Mouse (Mus musculus) E14TG2a.4 (cell line): Measurements from ENCODE around the gene Bicd1.
"Not testable (repeated sequence)": the region's sequence is repeated elsewhere in the genome, so short reads cannot be mapped to it uniquely, and the experiment has no call there.

Experiments used
- H3K27me3 ChIP-seq: 2 replicates; pipeline ENCODE4 v1.6.1; 2014; ENCODE audit warnings: low read length, control low read depth; ENCODE audit not compliant: insufficient read depth
- H3K36me3 ChIP-seq: 2 replicates; pipeline ENCODE4 v1.6.1; 2014; ENCODE audit warnings: low read length, control low read depth; ENCODE audit not compliant: insufficient read depth
- H3K4me1 ChIP-seq: replicated peaks from 2 replicates; pipeline ENCODE4 v1.6.1; 2014; ENCODE audit warnings: low read depth, low read length, control low read depth
- H3K4me3 ChIP-seq: replicated peaks from 2 replicates; pipeline ENCODE4 v1.5.1; 2014; ENCODE audit warnings: mild to moderate bottlenecking, low read length
- H3K9me3 ChIP-seq: 2 replicates; pipeline ENCODE4 v1.6.1; 2014; ENCODE audit warnings: low read length, control low read depth
- CTCF ChIP-seq: conservative IDR thresholded peaks from 2 replicates; pipeline ENCODE4 v1.5.1; 2014; ENCODE audit warnings: low read length
- NANOG ChIP-seq: IDR thresholded peaks from 2 replicates; pipeline ENCODE4 v1.6.1; 2014; ENCODE audit warnings: borderline replicate concordance, low read length, mixed read lengths
- POU5F1 ChIP-seq: IDR thresholded peaks from 2 replicates; pipeline ENCODE4 v1.6.1; 2014; ENCODE audit warnings: low read length, borderline replicate concordance

The Bicd1 gene

GRCm38 (mm10) chr6:149409845-149410244 is 1.2 kb downstream of the Bicd1 start:
- no peaks in the 10 kb centered on the region for H3K9me3 ChIP-seq
- peaks cover 16% of the 10 kb centered on the region for H3K4me1 ChIP-seq

DNA sequence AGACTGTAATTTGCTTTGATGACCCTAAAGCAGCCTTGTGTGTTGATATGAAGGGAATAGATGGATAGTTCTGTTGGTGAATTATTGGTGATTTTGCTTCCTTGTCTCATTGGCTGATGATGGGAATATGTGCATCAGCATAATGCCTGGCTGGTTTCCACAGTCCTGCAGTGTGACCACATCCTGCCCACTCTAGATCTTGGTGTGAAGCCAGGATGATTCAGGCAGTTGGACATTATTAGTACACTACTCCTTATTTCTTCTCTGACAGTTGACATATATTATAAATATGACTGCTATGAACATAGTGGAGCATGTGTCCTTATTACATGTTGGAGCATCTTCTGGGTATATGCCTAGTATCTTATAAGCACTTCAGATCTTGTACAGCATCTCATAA is 4.6 kb downstream of the Bicd1 start:
- H3K27me3 ChIP-seq = peaks cover 4% of the 10 kb centered on the region
- H3K4me3 ChIP-seq = no peak overlapping the region
- H3K36me3 ChIP-seq = no peaks in the 10 kb centered on the region
- H3K4me1 ChIP-seq = peaks cover 15% of the 10 kb centered on the region
- TF ChIP-seq POU5F1 = no peak
- TF ChIP-seq NANOG = no peak
- no peak for TF ChIP-seq CTCF
- no peaks in the 10 kb centered on the region for H3K9me3 ChIP-seq

More at GRCm38 (mm10) chr6:149409845-149410244, 1.2 kb downstream of the Bicd1 start:
- Histone ChIP-seq H3K36me3 (no peaks in the 10 kb centered on the region), H3K4me3 (peak overlapping the region; percentile 87), H3K27me3 (peaks cover 6% of the 10 kb centered on the region)
- TF ChIP-seq POU5F1 (no peak), NANOG (no peak), CTCF (no peak)

DNA sequence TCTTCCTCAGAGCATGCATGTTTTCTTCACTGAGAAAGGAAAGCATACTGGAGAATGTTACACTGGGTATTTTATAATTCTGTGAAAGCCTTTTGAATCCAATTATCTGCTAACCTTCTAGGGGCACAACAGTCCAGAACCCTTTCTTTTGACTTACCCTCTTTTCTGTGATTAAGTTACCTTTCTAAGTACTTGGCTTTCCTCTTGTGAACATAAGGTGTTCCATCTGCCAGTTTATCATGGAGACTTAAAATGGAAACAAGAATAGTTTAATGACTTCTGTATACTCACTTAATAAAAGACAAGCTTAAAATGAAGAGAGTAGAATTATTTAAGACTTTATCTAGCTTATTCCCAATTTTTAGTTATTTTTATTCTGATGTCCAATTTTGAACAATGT is 16.1 kb downstream of the Bicd1 start:
- Histone ChIP-seq H3K4me1 (no peaks in the 10 kb centered on the region), H3K27me3 (no peaks in the 10 kb centered on the region), H3K36me3 (no peaks in the 10 kb centered on the region), H3K9me3 (no peaks in the 10 kb centered on the region), H3K4me3 (no peak overlapping the region)
- TF ChIP-seq POU5F1 (no peak), CTCF (no peak), NANOG (no peak)

- Histone ChIP-seq H3K36me3 (no peaks in the 10 kb centered on the region), H3K27me3 (no peaks in the 10 kb centered on the region), H3K9me3 (no peaks in the 10 kb centered on the region), H3K4me3 (no peak overlapping the region), H3K4me1 (no peaks in the 10 kb centered on the region)
- TF ChIP-seq CTCF = peak; percentile 37
- no peak for TF ChIP-seq NANOG
These were observed 30.5 kb downstream of the Bicd1 start for GRCm38 (mm10) chr6:149439140-149439539.

GRCm38 (mm10) chr6:149442884-149443283 is 34.2 kb downstream of the Bicd1 start:
- H3K4me3 ChIP-seq = no peak overlapping the region
- TF ChIP-seq POU5F1 = no peak
- TF ChIP-seq NANOG = no peak
- TF ChIP-seq CTCF = no peak
- H3K27me3 ChIP-seq = no peaks in the 10 kb centered on the region
- H3K9me3 ChIP-seq = no peaks in the 10 kb centered on the region
- H3K36me3 ChIP-seq = no peaks in the 10 kb centered on the region
- no peaks in the 10 kb centered on the region; the same call in 1 of the 2 replicates for H3K4me1 ChIP-seq

- Histone ChIP-seq H3K4me3 (no peak overlapping the region), H3K27me3 (no peaks in the 10 kb centered on the region), H3K9me3 (peaks cover 10% of the 10 kb centered on the region), H3K4me1 (no peaks in the 10 kb centered on the region; the same call in 1 of the 2 replicates), H3K36me3 (no peaks in the 10 kb centered on the region)
- no peak for TF ChIP-seq CTCF
- TF ChIP-seq POU5F1 = no peak
- TF ChIP-seq NANOG = no peak
These were observed 37.2 kb downstream of the Bicd1 start for GRCm38 (mm10) chr6:149445854-149446253.

GRCm38 (mm10) chr6:149457324-149457723 is 48.6 kb downstream of the Bicd1 start:
- Histone ChIP-seq H3K9me3 (peaks cover 11% of the 10 kb centered on the region), H3K36me3 (peaks cover 8% of the 10 kb centered on the region), H3K4me3 (no peak overlapping the region), H3K27me3 (no peaks in the 10 kb centered on the region), H3K4me1 (peaks cover 31% of the 10 kb centered on the region)
- TF ChIP-seq CTCF (no peak), NANOG (no peak), POU5F1 (no peak)

GRCm38 (mm10) chr6:149460971-149461370 is 52.3 kb downstream of the Bicd1 start:
- Histone ChIP-seq H3K36me3 (peaks cover 8% of the 10 kb centered on the region), H3K9me3 (peaks cover 23% of the 10 kb centered on the region), H3K27me3 (no peaks in the 10 kb centered on the region), H3K4me1 (peaks cover 24% of the 10 kb centered on the region), H3K4me3 (no peak overlapping the region)
- TF ChIP-seq POU5F1 = no peak
- no peak for TF ChIP-seq CTCF
- TF ChIP-seq NANOG = no peak

DNA sequence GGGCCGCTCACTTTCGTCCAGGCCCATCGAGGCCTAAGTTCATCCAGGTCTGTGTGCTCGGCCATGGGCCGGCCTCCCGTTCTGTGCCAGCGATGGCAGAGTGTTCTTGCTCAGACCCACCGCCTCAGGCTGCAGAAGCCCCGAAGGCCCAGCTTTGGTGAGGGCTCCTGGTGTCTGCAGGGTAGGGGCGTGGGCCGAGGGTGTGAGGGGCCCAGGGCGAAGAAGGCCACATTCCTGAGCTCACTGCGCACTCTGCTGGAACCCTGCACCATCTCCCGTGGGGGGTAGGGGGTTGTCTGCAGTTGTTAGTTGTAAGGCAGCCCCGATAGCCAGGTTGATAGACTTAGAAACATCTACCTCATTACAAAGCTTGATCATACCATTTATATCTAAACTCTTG is 62.8 kb downstream of the Bicd1 start:
- no peaks in the 10 kb centered on the region for H3K36me3 ChIP-seq
- peaks cover 44% of the 10 kb centered on the region for H3K9me3 ChIP-seq
- no peak overlapping the region for H3K4me3 ChIP-seq
- no peaks in the 10 kb centered on the region for H3K27me3 ChIP-seq
- no peaks in the 10 kb centered on the region for H3K4me1 ChIP-seq
- TF ChIP-seq POU5F1 = no peak
- TF ChIP-seq CTCF = no peak
- no peak for TF ChIP-seq NANOG

GRCm38 (mm10) chr6:149472441-149472840 is 63.8 kb downstream of the Bicd1 start:
- not testable (repeated sequence) for H3K4me1 ChIP-seq, H3K4me3 ChIP-seq, H3K36me3 ChIP-seq, H3K27me3 ChIP-seq
- H3K9me3 ChIP-seq = peaks cover 34% of the 10 kb centered on the region

GRCm38 (mm10) chr6:149481868-149482267 is 73.2 kb downstream of the Bicd1 start:
- not testable (repeated sequence) for H3K27me3 ChIP-seq, H3K36me3 ChIP-seq, H3K4me3 ChIP-seq, H3K4me1 ChIP-seq, H3K9me3 ChIP-seq
